Mouse (Mus musculus) fat pad, adult 2 months (tissue): ENCODE measurements at regions not wholly inside any gene's neighbourhood (a gene's known extent, or its start where the extent isn't known, plus 50 kb on each side); places are given as distances from the start of the nearest gene placed in this dataset.

Experiments
- DNase-seq: peaks from one replicate; pipeline ENCODE4 v3.0.0-alpha.2; 2011; ENCODE audit warnings: low read depth, low spot score; ENCODE audit errors: extremely low read depth

DNA sequence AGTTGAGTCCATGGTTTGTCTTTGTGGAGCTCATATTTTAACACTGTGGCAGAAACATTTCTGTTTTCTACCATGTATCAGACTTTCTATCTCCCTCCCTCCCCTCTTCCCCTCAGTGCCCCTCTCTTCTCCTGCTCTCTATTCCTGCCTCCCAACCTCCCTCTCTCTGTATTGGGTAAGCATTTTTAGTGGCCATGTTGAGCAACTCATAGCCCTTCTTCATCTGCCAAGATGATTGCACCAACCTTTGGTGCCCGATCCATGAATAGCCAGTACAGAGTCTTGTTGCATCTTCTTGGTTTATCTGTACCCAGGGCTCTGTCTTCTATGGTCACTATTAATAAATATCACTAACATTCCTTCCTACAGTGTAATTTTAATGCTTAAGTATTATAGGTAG, 2630.6 kb upstream of the Gm7489 start:
- DNase-seq, result peak; percentile 46

DNA sequence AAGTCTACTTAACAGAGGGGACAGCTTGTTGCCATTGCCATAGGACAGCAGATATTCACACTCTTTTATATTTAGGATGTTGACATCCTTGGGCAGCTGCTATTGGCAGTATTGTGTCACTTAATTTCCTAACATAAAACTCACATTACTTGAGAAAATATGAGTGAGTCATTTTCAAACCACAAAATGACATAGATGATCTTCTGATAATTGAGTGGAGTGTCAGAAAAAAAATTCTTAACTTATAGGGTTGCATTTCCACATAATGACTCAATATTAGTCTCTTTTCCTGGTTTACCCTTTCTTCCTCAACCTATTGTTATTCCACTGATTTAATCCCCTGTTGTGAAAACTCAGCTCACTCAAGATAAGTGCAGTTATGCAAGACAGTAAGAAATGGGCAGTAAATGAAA, 2629.5 kb upstream of the Gm7489 start:
- peak; percentile 58 for DNase-seq

DNA sequence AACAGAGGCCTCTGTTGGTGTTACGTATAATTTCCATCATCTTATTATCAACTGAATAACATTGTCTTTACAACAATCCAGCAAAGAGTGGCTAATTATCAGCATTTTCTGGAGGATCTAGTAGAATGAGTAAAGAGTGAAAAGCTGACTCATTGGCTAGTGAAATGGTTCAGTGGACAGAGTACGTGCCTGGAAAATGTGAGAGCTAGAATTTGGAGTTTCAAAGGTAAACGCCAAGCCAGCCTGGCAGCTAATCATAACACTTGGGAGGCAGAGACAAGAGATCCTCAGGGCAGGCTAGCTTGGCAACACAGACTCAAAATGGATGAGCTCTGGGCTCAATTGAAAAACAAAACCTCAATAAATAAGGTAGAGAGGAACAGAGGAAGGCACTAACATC, 2628.0 kb upstream of the Gm7489 start:
- DNase-seq, result no peak

DNA sequence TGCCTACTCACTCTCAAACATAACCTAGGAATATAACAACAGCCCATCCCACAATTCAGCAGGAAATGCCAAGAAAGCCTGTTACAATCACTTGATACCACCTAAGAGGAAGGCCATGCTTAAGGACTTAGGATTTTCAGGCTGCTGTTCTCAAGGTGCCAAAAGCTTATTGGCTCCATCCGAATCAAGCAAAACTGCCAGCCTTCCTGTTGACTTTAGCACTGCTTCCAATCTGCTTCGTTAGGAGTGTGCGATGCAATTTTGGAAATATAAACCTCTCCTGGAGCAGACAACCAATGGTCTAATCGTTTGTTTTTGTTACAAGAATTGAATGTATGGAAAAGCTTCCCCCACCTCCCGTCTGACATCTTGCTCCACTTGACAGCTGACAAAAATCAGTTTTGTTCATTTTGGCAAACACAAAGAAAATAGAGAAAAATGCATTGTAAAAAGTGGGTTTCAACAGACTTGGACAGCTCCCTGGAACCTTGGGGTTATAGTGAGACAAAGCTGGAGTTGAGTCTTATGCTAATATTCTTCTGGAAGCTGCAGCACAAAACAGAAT, 2620.0 kb upstream of the Gm7489 start:
- no peak for DNase-seq

DNA sequence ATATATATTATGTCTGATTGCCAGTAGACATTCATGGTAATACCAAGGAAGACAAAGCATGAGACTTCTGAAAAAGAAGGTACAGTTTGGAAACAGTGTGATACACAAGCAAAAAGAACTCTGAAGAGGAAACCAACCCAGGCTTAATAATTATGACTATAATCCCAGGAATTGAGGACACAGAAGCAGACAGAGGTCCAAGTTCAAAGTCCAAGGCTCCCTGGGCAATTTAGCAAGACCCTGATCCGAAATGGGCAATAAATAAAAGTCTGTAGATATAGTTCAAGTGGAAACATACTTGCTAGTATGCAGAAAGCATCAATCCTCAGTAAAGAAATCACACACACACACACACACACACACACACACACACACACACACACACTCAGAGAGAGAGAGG, 2618.7 kb upstream of the Gm7489 start:
- no peak for DNase-seq

DNA sequence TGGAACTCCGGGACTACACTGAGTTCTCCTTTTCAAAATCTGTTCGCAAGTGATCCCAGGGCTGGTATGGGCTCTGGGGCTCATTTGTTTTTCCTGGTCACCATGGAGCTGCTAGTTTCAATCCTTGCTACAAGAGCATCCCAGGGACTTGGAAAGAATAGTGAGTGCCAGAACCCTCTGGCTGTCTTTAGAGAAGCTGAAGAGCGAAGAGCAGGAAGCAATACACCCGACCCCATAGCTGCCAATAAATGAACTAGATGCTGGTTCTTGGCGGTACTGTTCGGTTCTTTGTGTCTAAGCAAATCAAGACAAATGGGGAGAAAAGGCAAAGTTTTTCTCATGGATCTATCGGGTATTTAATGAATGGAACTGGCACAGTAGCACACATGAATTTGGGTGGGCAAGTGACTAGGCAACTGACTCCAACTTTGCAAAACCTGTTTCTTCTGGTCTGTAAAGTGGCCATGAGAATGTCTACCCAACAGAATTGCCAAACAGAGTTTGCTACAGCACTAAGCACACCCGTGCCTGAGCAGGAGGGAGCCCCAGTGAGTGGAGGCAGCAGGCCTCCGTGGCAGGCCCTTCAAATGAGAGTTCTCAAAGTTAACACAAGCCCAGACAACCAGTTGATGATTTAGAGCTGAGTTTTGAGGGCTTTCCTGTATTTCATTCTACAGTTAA, 2612.9 kb upstream of the Gm7489 start:
- no peak for DNase-seq

DNA sequence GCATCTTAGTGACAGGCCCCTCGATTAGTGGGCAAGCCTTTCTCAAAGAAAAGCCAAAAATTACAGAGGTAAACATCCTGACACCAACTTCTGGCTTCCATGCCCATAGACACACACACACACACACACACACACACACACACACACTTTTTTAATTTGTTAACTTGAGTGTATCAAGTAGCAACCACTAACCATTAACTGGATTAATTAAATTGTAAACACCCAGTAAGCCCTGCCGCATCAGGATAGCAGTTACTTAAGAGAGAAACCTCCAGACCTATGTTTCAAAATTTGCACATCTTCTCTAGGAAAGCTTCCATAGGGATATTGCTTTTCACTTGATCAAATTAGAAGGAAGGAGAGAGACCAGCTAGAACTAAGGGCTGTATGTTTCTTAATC, 2599.4 kb upstream of the Gm7489 start:
- DNase-seq, result no peak

DNA sequence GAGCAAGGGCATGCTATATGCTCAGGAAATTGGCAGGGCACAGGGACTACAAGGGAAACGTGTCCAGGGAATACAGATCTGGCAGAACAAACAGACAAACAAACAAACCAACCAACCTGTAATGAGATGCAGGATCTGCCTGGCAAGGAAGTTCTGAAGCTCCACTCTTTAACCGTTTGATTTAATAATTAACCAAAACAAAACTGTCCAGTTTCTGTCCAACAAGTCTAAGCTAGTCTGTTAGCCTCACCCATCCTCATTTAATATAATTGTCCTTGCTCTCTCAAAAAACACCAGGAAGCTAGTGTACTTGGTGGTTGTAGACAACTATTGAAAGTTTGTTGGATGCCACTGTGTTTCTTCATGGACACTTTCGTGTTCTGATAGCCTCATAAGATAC, 2598.4 kb upstream of the Gm7489 start:
- no peak for DNase-seq

DNA sequence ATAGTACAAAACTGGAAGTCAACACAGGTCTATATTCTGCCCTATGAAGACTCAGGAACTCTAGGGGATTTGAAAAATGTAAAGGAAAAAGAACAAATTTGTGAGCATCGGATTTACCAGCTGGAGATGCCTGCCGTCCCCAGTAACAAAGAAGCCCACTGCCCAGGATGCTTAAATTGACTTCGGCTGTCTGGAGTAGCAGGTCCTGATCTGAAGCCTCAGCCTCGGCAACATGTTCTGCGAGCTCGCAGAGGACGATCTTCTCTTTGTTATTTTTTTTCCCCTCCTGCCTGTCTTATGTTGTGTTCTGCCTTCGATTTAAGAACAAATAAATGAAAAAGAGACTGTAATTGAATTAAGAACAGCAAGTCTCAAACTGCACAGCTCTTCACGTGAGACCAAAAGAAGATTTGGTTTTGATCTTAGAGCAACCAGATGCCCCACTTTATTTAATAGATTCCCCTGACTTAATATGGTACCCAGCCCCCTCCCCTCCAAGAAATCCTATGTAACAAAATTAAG, 2595.7 kb upstream of the Gm7489 start:
- DNase-seq, result no peak

DNA sequence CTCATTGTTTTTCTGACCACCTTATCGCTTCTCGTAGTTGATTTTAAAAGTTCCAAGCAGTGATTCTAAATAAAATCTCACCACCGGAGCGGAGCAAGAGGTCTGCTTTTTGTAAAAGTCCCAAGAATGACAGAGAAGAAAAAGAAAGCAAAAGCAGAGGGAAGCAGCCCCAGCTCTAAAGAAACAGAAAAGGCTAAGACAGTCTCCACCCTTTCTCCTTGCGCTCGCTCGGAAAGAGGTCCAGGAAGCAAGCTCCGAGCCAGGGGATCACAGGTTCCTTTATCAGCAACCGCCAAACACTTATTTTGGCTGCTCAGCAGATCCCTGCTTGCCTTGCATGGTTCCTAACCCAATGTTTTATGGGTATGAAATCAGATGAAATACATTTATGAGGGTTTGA, 2594.8 kb upstream of the Gm7489 start:
- DNase-seq, result no peak

DNA sequence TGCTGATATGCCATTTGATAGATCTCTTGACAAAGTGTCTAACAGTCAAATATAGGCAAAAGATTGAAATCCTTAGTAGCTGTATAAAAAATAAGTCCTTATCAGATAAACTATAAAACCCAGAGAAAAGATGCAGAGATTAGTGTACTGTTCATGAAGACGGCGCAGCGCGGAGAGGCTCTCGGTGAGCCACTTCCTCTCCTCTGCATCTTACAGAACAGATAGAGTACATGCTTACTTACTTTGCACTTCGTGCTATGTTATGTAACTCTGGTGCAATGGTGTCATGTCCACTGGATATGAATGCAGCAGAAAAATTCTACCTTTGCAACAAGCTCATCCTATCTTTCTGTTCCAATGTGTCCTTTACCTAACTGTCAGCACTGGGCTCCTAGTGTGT, 2593.5 kb upstream of the Gm7489 start:
- no peak for DNase-seq

DNA sequence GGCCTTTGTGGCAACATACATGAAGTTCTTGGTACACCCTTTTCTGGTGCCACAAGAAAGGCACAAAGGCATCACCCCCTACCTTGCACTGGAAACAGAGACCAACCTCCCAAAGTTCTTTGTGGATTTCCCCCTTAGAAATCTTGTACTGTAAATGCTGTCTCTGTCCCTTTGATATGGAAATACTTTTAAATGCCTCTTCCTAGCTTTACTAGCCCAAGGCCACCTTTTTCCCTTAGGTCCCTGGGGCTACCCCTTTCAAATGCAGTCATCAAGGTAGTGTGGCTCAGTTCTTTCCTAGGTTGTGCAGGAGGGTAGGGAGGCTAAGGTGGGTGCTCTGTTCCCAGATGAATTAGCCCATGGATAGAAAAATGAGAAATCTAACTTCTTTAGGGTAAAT, 2587.9 kb upstream of the Gm7489 start:
- DNase-seq, result no peak

DNA sequence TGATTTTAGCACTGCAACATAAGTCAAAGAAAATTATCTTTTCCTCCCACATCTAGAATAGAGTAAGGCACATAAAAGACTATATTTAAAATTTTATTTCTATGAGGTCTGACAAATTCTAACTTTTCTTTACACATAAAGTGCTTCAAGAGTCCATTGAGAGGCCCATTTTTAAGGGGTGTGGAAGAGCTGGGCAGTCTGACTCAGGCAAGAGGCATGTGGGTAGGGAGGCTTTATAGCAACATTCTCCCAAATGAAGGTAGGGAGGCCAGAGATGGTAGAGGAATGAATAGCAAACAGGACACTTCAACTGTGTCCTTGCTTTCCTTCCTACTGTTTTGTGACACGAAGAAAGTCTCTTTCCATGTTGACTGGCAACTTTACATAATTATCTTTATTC, 2566.6 kb upstream of the Gm7489 start:
- DNase-seq, result no peak

DNA sequence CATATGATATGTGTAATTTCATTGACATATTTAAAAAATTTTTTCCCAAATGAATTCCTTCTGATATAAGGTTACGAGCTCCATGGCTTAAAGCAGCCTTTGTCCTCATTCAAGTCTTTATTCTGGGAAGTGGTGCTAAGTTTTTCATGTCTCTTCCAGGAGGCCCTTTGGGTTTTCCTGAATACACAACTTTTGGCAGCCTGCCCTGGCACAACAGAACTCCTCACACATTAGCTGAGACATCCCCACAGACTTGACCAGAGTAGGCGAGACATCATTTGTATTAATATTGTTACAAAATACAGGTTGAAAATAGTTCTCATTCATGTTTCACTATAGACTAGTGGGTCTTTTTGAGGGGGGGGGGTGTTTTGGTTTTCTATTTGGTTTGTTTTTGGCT, 2565.9 kb upstream of the Gm7489 start:
- no peak for DNase-seq

DNA sequence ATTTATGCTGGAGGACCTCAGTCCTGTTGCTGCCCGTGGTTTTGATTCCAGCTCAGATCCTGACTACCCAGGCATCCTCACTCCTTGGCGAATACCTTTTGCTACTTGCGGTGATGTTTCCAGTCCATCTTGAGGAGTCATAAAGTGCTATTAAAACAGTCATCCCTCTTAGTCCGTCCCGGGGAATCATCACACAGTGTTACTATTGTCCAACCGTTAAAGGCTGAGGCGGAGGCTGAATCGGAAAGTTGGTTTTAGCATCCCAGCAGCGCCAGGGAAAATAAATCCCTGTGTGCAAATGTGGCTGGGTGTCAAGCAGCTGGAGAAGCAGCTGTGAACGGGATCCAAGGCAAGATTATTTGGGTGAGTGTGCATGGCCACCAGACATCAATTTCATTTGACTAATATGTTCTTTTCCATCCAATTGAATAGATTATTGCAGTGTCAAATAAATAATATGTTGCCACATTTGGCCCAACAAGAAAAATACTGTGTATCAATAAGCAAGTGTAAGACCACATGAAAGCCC, 2564.3 kb upstream of the Gm7489 start:
- no peak for DNase-seq

DNA sequence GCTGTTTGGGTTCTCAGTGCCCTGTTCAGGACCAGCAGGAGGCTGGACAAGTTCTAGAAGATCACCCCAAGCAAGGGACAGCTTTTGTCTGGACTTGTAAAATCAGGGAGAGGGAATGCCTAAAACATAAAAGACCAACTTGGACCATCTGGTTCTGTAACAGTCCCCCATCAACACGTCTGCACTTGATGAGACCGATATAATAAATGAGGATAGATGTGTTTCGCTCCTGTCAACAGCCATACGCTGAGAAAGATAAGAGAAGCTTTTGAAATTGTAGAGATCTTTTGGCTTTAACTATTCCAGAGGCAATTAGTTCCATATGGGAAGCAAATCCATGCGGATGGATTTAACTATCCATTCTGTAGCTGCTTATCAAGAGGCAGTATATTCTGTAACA, 2561.4 kb upstream of the Gm7489 start:
- no peak for DNase-seq

DNA sequence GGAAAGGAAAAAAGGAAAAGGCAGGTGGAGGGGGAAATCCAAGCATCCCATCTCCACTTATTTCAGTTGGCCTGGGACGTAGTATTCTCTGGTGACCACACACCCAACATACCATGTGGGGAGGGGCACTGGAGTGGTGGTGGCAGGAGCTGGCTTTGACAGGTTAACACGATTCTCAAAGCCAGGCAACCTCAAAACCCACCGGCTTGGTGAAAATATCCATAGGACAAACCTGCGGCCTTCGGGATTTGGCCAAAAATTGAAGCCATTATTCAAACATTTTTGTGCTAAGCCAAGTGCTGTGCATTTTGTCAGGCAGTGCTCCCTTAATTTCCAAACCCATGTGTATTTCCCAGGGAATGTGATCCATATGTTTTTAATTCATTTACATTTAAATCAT, 2560.5 kb upstream of the Gm7489 start:
- DNase-seq, result no peak

DNA sequence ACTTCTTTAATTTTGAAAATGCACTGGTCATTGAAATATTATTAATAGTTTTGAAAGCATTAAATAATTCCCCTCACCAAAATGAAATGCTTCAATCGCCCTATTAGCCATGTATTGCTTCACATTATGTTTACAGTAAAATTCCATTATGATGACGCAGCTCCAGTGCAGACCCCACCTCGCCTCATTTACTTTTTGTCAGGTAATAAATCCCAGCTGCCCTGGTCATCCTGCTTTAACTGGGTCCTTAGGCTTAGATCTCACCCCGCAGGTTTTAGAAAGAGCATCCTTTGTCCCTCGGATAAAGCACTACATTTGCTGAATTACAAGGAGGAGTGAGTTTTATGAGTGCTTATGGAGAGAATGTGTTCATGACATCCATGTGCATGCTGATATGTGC, 2557.0 kb upstream of the Gm7489 start:
- DNase-seq, result no peak

DNA sequence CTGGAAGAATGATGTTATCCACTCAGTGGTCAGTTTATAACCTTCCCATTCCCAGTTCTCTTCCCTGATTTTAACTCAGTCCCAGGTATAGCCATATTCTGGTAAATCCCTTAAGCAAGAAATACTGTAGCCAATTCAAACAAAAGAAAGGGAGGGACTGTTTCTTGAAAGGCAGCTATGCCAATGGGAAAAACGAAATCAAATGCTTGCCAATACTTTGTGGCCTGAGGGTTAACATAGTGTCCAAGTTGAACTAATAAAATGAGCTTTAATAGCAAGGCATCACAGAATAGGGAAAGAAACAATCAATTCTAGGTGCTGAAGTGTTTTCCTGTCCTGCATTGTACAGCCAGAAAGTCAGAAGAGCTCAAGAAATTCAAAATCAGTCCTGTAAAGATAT, 2548.3 kb upstream of the Gm7489 start:
- DNase-seq, result peak; percentile 34

DNA sequence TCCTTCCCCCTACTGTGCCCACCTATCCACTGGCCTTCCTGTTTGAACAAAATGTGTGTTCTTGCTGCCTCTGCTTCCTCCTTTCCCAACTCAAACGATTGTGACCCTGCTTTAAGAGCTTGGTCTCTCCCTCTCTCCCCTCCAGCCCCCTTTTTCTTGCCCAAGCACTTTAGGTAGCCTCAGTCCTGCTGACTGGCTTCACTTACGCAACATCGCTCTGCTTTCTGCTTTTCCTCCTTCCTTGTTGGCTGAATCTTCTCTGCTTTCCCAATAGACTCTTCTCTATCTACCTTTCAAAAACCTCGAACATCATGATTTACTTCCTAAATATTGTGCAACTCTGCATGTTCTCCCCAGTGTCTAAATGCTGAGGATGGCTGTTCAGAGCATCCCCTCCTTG, 2538.4 kb upstream of the Gm7489 start:
- peak; percentile 19 for DNase-seq

DNA sequence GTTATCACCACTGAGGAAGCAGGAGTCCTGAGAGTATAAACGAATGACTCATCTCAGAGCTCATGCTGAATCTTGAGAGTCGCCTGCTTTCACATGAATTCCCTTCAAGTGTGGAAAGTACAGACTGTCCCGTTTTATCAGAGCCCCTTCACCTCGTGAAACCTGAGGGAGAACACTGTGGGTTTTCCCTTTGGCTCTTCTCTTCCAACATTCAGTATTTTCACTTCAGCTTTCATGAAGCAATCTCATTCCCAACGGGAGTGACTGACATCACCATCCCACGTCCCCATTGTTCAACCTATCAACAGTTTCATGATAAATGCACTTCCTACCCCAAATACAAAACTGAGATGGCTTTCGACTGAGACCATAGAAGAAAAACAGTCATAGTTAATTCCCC, 2521.3 kb upstream of the Gm7489 start:
- no peak for DNase-seq

DNA sequence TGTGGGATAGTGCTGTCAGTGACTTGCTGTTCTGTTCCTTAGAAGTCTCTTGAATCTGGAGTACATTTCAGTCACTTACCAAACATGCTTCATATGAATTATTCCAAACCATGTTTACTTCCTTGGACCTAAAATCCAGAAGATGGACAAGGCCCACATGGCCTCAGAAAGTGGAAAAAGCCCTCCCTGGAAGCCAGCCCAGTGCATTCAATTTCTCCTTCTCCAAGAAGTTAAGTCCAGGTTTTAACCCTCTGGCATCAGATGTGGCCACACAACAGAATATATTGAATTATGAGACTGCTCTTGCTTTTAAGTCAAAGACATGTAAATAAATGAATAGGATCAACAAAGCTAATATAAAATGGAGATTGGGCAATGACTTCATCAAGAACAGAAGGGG, 2513.5 kb upstream of the Gm7489 start:
- no peak for DNase-seq

DNA sequence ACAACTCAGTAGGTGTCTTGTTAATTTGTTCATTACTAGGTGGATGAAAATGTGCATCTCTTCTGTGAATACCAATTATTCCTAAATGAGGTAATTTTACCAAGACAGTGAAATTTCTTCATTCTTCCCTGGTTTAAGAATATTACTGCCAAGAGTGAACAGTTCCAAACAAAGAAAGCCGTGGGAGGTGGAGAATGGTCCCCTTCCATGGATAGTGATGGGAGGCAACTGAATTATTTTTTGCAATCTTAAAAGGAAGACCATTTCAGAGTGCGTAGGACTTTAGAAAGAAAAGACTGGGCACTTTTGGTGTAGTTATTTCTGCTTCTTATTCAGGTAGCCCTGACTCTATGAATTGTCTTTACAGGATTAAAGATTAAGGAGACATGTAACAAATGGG, 2494.3 kb upstream of the Gm7489 start:
- no peak for DNase-seq
